Mouse (Mus musculus) neural tube, embryonic 11.5 days (tissue): ENCODE data around the gene Olfr639. TPM values are rescaled to one million over a fixed set of nuclear protein-coding genes. Genes with fewer than 3 reads are reported as not detected.
"Not testable (repeated sequence)": the region's sequence is repeated elsewhere in the genome, so short reads cannot be mapped to it uniquely, and the experiment has no call there.

Experiments used
- ATAC-seq: fragments of 200-750 bp; cut with Nextera tagmentation; 2 replicates; pipeline ENCODE4 v1.8.0; 2017; ENCODE audit warnings: moderate number of reproducible peaks, mild to moderate bottlenecking, moderate TSS enrichment, moderate library complexity; ENCODE audit not compliant: insufficient read depth, low FRiP score, low TSS enrichment
- DNase-seq: peaks from one replicate; pipeline ENCODE4 v3.0.0-alpha.2; 2015; ENCODE audit warnings: low spot score
- H3K27ac ChIP-seq: fragments of 300-500 bp; sonication (generic); 2 replicates; pipeline ENCODE4 v1.5.1; 2014; ENCODE audit warnings: low read depth, mild to moderate bottlenecking, low read length
- H3K27me3 ChIP-seq: fragments of 300-500 bp; sonication (generic); 2 replicates; pipeline ENCODE4 v1.6.1; 2014; ENCODE audit warnings: mild to moderate bottlenecking, low read length, mixed read lengths; ENCODE audit not compliant: control insufficient read depth, insufficient read depth
- H3K36me3 ChIP-seq: fragments of 300-500 bp; sonication (generic); 2 replicates; pipeline ENCODE4 v1.6.1; 2014; ENCODE audit warnings: mild to moderate bottlenecking, low read length, moderate library complexity, mixed read lengths; ENCODE audit not compliant: control insufficient read depth, insufficient read depth
- H3K4me1 ChIP-seq: fragments of 300-500 bp; sonication (generic); 2 replicates; pipeline ENCODE4 v1.6.1; 2014; ENCODE audit warnings: low read length, mixed read lengths; ENCODE audit not compliant: control insufficient read depth, insufficient read depth
- H3K4me2 ChIP-seq: fragments of 300-500 bp; sonication (generic); 2 replicates; pipeline ENCODE4 v1.6.1; 2014; ENCODE audit warnings: low read depth, mild to moderate bottlenecking, moderate library complexity
- H3K4me3 ChIP-seq: fragments of 300-500 bp; sonication (generic); 2 replicates; pipeline ENCODE4 v1.5.1; 2014; ENCODE audit warnings: low read depth, low read length
- H3K9ac ChIP-seq: fragments of 300-500 bp; sonication (generic); 2 replicates; pipeline ENCODE4 v1.6.1; 2014; ENCODE audit warnings: mild to moderate bottlenecking, low read length
- H3K9me3 ChIP-seq: fragments of 300-500 bp; sonication (generic); 2 replicates; pipeline ENCODE4 v1.6.1; 2016; ENCODE audit warnings: low read length; ENCODE audit not compliant: control insufficient read depth
- WGBS: fragments of 180-500 bp; shearing (Covaris S2); extraction: QIAGEN DNeasy Blood & Tissue Kit; methylation state at CpG from one replicate; pipeline ENCODE4 v1.1.7; 2014; 5-methylcytosine and 5-hydroxymethylcytosine counted together
- polyA plus RNA-seq: library from polyadenylated mRNA; unstranded; fragments of >200 nt; fragmentation: Nextera tagmentation; extraction: Ambion mirVana; gene quantifications from 2 replicates; pipeline ENCODE4 v1.2.1, GENCODE M21; 2014

Gene Olfr639
- polyA plus RNA-seq, 1 experiment from 2014 or later = not detected

- WGBS = 96% methylated on average over 1 of the region's 1 CpGs
- no peaks in the 10 kb centered on the region for H3K4me1 ChIP-seq
These were observed 1.9 kb upstream of the Olfr639 start for GRCm38 (mm10) chr7:104018953-104019352.

GRCm38 (mm10) chr7:103999124-103999523 is 18.0 kb downstream of the Olfr639 start:
- Histone ChIP-seq H3K27me3 (no peaks in the 10 kb centered on the region), H3K9me3 (no peaks in the 10 kb centered on the region), H3K4me2 (no peak overlapping the region), H3K27ac (no peak overlapping the region), H3K4me1 (no peaks in the 10 kb centered on the region), H3K36me3 (no peaks in the 10 kb centered on the region), H3K9ac (no peak overlapping the region), H3K4me3 (no peak overlapping the region)
- ATAC-seq (no peak), DNase-seq (no peak)

More at GRCm38 (mm10) chr7:104018953-104019352, 1.9 kb upstream of the Olfr639 start:
- Histone ChIP-seq H3K4me3 (no peak overlapping the region), H3K27me3 (no peaks in the 10 kb centered on the region), H3K4me2 (no peak overlapping the region), H3K9ac (no peak overlapping the region), H3K27ac (no peak overlapping the region), H3K9me3 (no peaks in the 10 kb centered on the region), H3K36me3 (no peaks in the 10 kb centered on the region)
- DNase-seq (no peak), ATAC-seq (no peak)

- H3K36me3 ChIP-seq = no peaks in the 10 kb centered on the region
- H3K4me3 ChIP-seq = no peak within 1 kb of the TSS
- no peak within 1 kb of the TSS for H3K27ac ChIP-seq
- ATAC-seq (no peak), DNase-seq (no peak)
- H3K4me2 ChIP-seq = no peak within 1 kb of the TSS
- no peaks in the 10 kb centered on the region for H3K4me1 ChIP-seq
- H3K9ac ChIP-seq = no peak within 1 kb of the TSS
- no peaks in the 10 kb centered on the region for H3K27me3 ChIP-seq
- H3K9me3 ChIP-seq = no peaks in the 10 kb centered on the region
These were observed 18.7 kb downstream of the Olfr639 start, which contains the start of gene Olfr638 for GRCm38 (mm10) chr7:103998446-103998845. Gene Olfr638, plus strand, starts transcription at chr7:103998746.

- no peaks in the 10 kb centered on the region for H3K4me1 ChIP-seq
- H3K4me2 ChIP-seq = no peak overlapping the region
- DNase-seq = no peak
- no peaks in the 10 kb centered on the region for H3K27me3 ChIP-seq
- H3K9me3 ChIP-seq = no peaks in the 10 kb centered on the region
- H3K9ac ChIP-seq = no peak overlapping the region
- no peak overlapping the region for H3K4me3 ChIP-seq
- no peak for ATAC-seq
- H3K36me3 ChIP-seq = no peaks in the 10 kb centered on the region
- H3K27ac ChIP-seq = no peak overlapping the region
- 69% methylated on average over 1 of the region's 1 CpGs for WGBS
These were observed 45.3 kb downstream of the Olfr639 start for GRCm38 (mm10) chr7:103971782-103972181.

GRCm38 (mm10) chr7:103970852-103971251 is 46.3 kb downstream of the Olfr639 start, which contains the start of gene Olfr635:
Gene Olfr635, plus strand, starts transcription at chr7:103971152.
- DNase-seq (no peak), ATAC-seq (no peak)
- WGBS = 81% methylated on average over 1 of the region's 1 CpGs
- Histone ChIP-seq H3K4me2 (no peak within 1 kb of the TSS), H3K9ac (no peak within 1 kb of the TSS), H3K4me1 (no peaks in the 10 kb centered on the region), H3K9me3 (no peaks in the 10 kb centered on the region), H3K36me3 (no peaks in the 10 kb centered on the region), H3K27me3 (no peaks in the 10 kb centered on the region), H3K4me3 (no peak within 1 kb of the TSS), H3K27ac (no peak within 1 kb of the TSS)

GRCm38 (mm10) chr7:103966873-103967272 is 50.2 kb downstream of the Olfr639 start:
- not testable (repeated sequence) for DNase-seq, H3K36me3 ChIP-seq, ATAC-seq, H3K4me2 ChIP-seq, H3K4me3 ChIP-seq, H3K4me1 ChIP-seq, H3K27ac ChIP-seq, H3K9me3 ChIP-seq, H3K27me3 ChIP-seq, H3K9ac ChIP-seq
- WGBS = 97% methylated on average over 22 of the region's 22 CpGs

Other genes starting within 250 kb of the Olfr639 start
- not detected in 2 replicates for gene Olfr69, start 245.7 kb downstream of the Olfr639 start, polyA plus RNA-seq
- gene Olfr68, start 237.6 kb downstream of the Olfr639 start, polyA plus RNA-seq = not detected in 2 replicates
- not detected in 2 replicates for gene Olfr67, start 225.5 kb downstream of the Olfr639 start, polyA plus RNA-seq
- 601 and 630 TPM in 2 replicates for gene Hbb-bt, start 203.3 kb downstream of the Olfr639 start, polyA plus RNA-seq
- gene Hbb-bs, start 189.2 kb downstream of the Olfr639 start, polyA plus RNA-seq = 191 and 252 TPM in 2 replicates
- not detected in 2 replicates for gene Hbb-bh2, start 176.8 kb downstream of the Olfr639 start, polyA plus RNA-seq
- 2,034 and 2,085 TPM in 2 replicates for gene Hbb-bh1, start 174.1 kb downstream of the Olfr639 start, polyA plus RNA-seq
- gene Hbb-y, start 164.1 kb downstream of the Olfr639 start, polyA plus RNA-seq = 8,929 and 9,080 TPM in 2 replicates
- gene Olfr66, start 131.1 kb downstream of the Olfr639 start, polyA plus RNA-seq = not detected in 2 replicates
- not detected in 2 replicates for gene Olfr64, start 122.8 kb downstream of the Olfr639 start, polyA plus RNA-seq
- not detected in 2 replicates for gene Olfr65, start 113.8 kb downstream of the Olfr639 start, polyA plus RNA-seq
- not detected in 2 replicates for gene Olfr631, start 88.5 kb downstream of the Olfr639 start, polyA plus RNA-seq
- not detected in 2 replicates for gene Olfr632, start 83.0 kb downstream of the Olfr639 start, polyA plus RNA-seq
- not detected in 2 replicates for gene Olfr633, start 72.9 kb downstream of the Olfr639 start, polyA plus RNA-seq
- gene Olfr635, start 46.2 kb downstream of the Olfr639 start, polyA plus RNA-seq = not detected in 2 replicates
- gene Olfr638, start 18.6 kb downstream of the Olfr639 start, polyA plus RNA-seq = not detected in 2 replicates
- gene Olfr640, start 8.3 kb upstream of the Olfr639 start, polyA plus RNA-seq = not detected in 2 replicates
- not detected in 2 replicates for gene Olfr641, start 18.1 kb upstream of the Olfr639 start, polyA plus RNA-seq
- not detected in 2 replicates for gene Olfr642, start 35.4 kb upstream of the Olfr639 start, polyA plus RNA-seq
- gene 4930516K23Rik, start 44.1 kb upstream of the Olfr639 start, polyA plus RNA-seq = not detected in 2 replicates
- not detected in 2 replicates for gene Olfr644, start 54.6 kb upstream of the Olfr639 start, polyA plus RNA-seq
- not detected in 2 replicates for gene Olfr645, start 68.2 kb upstream of the Olfr639 start, polyA plus RNA-seq
- not detected in 2 replicates for gene Olfr646, start 87.6 kb upstream of the Olfr639 start, polyA plus RNA-seq
- not detected in 2 replicates for gene Ubqln5, start 112.5 kb upstream of the Olfr639 start, polyA plus RNA-seq
- not detected in 2 replicates for gene Olfr643, start 120.1 kb upstream of the Olfr639 start, polyA plus RNA-seq
- not detected in 2 replicates for gene Ubqln3, start 126.0 kb upstream of the Olfr639 start, polyA plus RNA-seq
- not detected in 2 replicates for gene Ubqlnl, start 133.3 kb upstream of the Olfr639 start, polyA plus RNA-seq
- 0.11 TPM in 1 of 2 replicates, not detected in the other for gene Olfm5, start 147.5 kb upstream of the Olfr639 start, polyA plus RNA-seq
- 0.16 and 0.17 TPM in 2 replicates for gene Olfr648, start 166.1 kb upstream of the Olfr639 start, polyA plus RNA-seq
- not detected in 2 replicates for gene Olfr649, start 178.7 kb upstream of the Olfr639 start, polyA plus RNA-seq
- 2.5 and 3.1 TPM in 2 replicates for gene Trim6, start 201.5 kb upstream of the Olfr639 start, polyA plus RNA-seq
- 0.74 and 0.84 TPM in 2 replicates for gene Trim34a, start 227.2 kb upstream of the Olfr639 start, polyA plus RNA-seq